Mouse (Mus musculus): Measurements from ENCODE around the gene Zfp74.
"Not testable (repeated sequence)": the region's sequence is repeated elsewhere in the genome, so short reads cannot be mapped to it uniquely, and the experiment has no call there.

Zfp74 gene

GRCm38 (mm10) chr7:29953513-29954401 lies at the start of gene Zfp74:
Gene Zfp74, minus strand, starts transcription at chr7:29954089.
- peak; percentile 77 for DNase-seq (ENCODE audit: extremely low read depth, low read depth)

GRCm38 (mm10) chr7:30000601-30001000 lies 46.7 kb upstream of the Zfp74 start:
- no peak for DNase-seq (ENCODE audit: extremely low read depth, low read depth)

- no peak for DNase-seq (ENCODE audit: extremely low read depth, low read depth)
Observed at GRCm38 (mm10) chr7:29995134-29995533, 41.2 kb upstream of the Zfp74 start.

- no peak for DNase-seq (ENCODE audit: extremely low read depth, low read depth)
Observed at GRCm38 (mm10) chr7:29993340-29993739, 39.5 kb upstream of the Zfp74 start.

GRCm38 (mm10) chr7:29992698-29993097 lies 38.8 kb upstream of the Zfp74 start:
- no peak for DNase-seq (ENCODE audit: extremely low read depth, low read depth)

- DNase-seq (ENCODE audit: extremely low read depth, low read depth), result no peak
Observed at GRCm38 (mm10) chr7:29989031-29989430, 35.1 kb upstream of the Zfp74 start.

DNA sequence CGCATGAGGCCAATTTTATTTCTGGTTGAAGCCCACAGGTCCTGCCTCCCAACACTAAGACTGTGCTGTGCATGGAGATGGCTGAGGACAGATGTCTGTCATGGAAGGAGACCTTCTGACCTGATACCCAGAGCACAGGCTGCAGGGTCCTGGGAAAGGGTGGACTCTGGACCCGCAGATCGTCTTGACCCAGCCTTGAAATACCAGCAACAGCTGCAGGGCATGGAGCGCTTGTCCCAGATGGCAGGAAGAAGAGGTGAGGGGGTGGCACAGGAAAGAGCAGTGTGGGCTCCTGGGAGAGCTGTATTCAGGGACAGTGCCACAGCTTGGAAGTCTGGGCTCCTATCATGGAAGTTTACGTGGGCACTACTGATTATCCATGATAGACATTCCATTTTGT lies 33.7 kb upstream of the Zfp74 start:
- DNase-seq (ENCODE audit: extremely low read depth, low read depth), result no peak

DNA sequence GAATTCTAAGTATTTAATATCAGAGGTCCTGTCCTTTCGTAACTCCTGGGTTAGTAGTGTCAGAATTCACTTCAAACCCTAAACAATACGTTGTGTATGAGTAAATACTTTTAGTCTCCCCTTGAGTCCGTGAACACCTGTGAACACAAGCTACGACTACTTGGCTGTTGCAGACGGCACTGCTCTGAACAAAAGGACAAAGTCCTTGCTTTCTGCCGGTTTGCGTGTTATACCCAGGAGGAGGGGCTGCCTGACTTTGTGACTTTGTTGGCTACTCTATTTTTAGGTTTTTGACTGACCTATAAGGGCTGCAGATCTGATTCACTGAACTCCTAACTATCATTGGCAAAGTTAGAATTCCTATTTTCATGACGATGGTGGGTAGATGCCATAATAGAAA lies 32.2 kb upstream of the Zfp74 start:
- no peak for DNase-seq (ENCODE audit: extremely low read depth, low read depth)

GRCm38 (mm10) chr7:29983690-29984380 lies 29.9 kb upstream of the Zfp74 start, which contains the start of gene Zfp568:
Gene Zfp568, plus strand, starts transcription at chr7:29983955.
- DNase-seq (ENCODE audit: extremely low read depth, low read depth), result peak; percentile 81

DNA sequence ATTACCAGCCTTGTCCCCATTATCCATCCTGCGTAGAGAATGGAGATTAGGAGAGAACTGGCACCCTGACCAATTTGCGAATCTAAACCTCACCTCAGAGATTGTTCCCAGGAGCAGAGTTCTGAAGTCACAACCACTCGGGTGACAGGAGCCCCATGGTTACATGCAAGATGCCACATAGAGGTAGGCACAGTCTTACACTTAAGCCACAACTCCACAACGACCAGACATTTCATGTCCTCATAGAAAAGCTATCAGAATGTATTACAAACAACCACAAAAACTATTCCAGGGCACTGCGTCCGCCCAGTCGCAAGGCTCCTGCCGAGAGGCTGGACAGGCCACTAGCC lies 29.4 kb upstream of the Zfp74 start:
- DNase-seq (ENCODE audit: extremely low read depth, low read depth), result no peak

DNA sequence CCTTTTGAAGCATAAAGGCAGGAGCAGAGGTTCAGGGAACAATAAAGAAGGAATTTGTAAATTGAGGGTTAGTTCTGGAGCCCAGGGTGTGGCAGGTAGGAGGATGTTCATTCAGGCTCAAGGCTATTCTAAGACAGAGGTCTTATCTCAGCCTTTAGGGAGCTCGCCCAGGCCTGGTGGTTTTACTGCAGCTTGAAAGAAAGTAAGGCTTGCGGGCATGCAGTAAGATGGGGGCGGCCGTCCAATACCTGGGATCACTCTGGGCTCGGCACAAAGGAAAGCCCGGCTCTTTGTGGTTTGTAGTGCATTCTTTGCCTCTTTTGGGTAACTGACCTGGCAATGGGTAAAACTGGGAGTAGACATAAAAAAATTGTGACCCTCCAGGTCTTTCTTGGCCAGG lies 29.0 kb upstream of the Zfp74 start:
- peak; percentile 63 for DNase-seq (ENCODE audit: extremely low read depth, low read depth)

GRCm38 (mm10) chr7:29982341-29982740 lies 28.5 kb upstream of the Zfp74 start:
- no peak for DNase-seq (ENCODE audit: extremely low read depth, low read depth)

DNA sequence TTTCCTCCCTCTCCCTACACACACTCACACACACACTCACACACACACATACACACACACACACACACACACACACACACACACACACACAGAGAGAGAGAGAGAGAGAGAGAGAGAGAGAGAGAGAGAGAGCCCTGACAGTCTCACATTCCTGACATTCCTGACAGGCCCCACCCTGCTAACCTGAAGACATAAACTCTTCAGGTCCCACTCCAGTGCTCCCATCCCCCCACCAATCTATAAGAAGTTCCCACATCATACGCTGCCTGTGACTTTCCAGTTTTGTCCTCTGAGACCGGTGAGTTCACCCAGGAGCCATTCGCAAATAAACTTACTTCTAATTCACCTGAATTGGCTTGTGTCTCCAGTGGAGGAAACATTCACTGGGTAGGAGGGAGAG lies 28.0 kb upstream of the Zfp74 start:
- DNase-seq (ENCODE audit: extremely low read depth, low read depth), result no peak

- no peak for DNase-seq (ENCODE audit: extremely low read depth, low read depth)
Observed at GRCm38 (mm10) chr7:29981455-29981854, 27.6 kb upstream of the Zfp74 start.

DNA sequence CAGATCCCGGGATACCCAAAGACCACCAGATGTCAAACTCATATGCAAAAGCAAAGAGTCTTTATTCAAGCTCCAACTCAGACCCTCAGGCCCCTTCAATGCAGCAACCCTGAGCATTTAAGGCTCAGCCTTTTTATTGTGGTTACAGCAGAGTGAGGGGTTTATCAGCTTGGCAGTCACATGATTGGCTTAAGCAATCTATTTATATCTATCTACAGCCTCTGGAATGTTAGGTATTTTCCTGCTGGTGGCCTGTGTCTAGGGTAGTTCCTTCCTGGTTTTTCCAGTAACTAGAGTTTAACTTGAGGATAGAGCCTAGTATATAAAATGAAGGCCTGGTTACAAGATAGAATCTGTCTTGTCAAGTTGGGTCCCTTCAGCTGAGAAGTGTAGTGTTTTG lies 26.9 kb upstream of the Zfp74 start:
- DNase-seq (ENCODE audit: extremely low read depth, low read depth), result no peak

DNA sequence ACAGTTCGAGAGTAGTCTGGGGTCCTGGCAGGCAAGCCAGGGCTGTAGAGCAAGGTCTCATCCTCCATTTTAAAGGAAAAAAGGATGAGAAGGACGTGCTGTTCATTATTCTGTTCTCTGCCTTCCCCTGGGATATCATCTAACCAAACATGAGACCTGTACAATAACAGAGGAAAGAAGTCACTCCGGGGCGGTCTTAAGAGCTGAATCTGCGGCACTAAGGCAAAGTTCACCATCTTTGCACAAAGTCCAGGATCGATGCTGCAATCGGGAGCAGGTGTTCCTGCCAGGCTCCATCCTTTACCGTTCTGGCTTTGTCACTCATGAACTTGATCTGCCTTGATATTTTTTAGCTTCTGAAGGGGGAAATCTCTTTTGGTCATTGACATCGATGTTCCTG lies 16.8 kb upstream of the Zfp74 start:
- DNase-seq (ENCODE audit: extremely low read depth, low read depth), result no peak

DNA sequence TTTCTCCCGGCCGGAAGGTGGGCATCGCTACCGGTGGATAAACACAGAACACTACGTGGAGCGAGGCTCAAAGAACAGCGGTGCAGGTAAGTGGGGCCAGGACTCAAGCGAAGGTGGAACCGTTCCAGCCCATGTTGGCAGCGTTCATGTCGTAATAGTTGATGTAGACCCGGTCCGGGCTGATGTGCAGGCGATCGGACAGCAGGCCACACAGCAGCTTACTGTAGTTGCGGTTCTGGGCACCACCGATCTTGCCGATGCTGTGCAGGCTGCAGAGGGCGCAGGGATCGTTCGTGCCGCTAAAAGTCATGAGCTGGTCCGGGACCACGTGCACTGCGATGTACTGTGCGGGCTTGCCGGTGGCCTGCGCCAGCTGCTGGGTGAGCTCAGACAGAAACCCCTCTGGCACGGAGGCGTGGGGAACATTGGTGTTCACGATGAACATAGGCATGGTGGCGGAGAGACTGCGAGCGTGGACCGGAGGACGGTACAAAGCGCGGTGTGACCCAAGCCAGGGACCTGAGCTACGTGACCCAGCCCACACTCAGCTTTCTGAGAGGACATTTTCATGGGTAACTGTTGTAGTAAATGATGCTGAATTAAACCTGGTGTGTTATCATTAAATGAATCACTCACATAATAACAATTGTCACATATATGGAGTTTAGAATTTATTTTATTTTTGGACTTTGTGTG lies 11.4 kb upstream of the Zfp74 start:
- not testable (repeated sequence) for DNase-seq (ENCODE audit: extremely low read depth, low read depth)

DNA sequence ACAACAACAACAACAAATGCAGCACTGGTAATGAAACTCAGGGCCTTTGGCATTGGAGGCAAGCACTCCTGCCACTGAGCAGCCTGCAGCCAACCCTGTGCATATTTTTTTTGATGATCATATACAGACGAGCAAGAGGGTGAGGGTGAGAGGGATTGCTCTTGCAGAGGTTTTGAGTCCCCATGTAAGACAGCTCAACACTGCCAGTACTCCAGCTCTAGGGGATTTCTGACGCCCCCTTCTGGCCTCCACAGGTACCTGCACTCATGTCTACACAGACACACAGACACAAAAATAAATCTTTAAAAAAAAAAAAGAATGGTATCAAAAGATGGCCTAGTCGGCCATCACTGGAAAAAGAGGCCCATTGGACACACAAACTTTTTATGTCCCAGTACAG lies 5.1 kb upstream of the Zfp74 start:
- no peak for DNase-seq (ENCODE audit: extremely low read depth, low read depth)

GRCm38 (mm10) chr7:29958125-29958724 lies 4.3 kb upstream of the Zfp74 start:
- DNase-seq (ENCODE audit: extremely low read depth, low read depth), result peak; percentile 53

DNA sequence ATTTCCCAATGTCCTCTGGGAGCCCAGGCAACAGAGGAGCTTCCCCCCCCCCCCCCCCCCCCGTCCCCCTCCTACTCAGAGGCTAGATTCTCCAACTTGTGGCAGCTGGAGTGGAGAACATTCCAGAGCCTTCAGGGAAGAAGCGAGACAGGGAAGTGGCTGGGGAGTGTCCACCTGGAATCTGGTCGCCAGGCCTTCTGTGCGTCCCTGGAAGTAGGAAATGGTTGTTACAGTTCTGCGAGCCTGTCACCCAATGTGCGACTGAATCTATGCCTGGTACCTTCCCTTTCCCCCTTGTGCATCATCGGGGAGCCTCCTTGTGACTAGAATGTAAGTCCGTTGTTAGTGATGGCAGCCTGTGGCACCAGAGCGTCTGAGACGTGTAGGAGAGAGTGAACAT lies 2.4 kb upstream of the Zfp74 start:
- no peak for DNase-seq (ENCODE audit: extremely low read depth, low read depth)

- no peak for DNase-seq (ENCODE audit: extremely low read depth, low read depth)
Observed at GRCm38 (mm10) chr7:29954731-29955130, 842 bp upstream of the Zfp74 start.

DNA sequence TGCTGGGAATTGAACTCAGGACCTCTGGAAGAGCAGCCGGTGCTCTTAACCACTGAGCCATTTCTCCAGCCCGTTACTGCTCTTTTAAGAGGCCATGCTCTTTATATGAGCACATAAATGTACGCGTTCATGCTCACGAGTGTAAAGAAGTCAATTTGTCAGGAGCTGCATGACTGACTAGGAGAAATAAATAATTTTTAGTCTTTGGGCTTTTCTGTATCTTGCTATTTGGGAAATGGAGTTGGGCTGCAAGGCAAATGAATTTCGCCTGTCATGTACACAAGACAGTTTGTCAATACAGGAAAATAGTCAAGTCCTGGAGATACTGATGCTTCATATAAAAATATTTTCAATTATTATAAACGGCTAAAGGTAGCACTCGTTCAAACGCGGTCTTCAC lies 803 bp downstream of the Zfp74 start:
- no peak for DNase-seq (ENCODE audit: extremely low read depth, low read depth)

All from MEL-GATA-1-ER (cell line).